Mouse (Mus musculus) olfactory bulb, adult 2 months (tissue): ENCODE measurements around the gene Zfp3.

Experiments used
- CTCF ChIP-seq: fragments of 200-500 bp; IDR thresholded peaks from 2 replicates; pipeline ENCODE4 v1.5.1; 2012; ENCODE audit warnings: low read depth, mild to moderate bottlenecking, low read length, moderate library complexity; ENCODE audit not compliant: insufficient read depth
- POLR2A ChIP-seq: fragments of 200-500 bp; IDR thresholded peaks from 2 replicates; pipeline ENCODE4 v1.6.1; 2012; ENCODE audit warnings: mild to moderate bottlenecking, low read depth, low read length, moderate library complexity; ENCODE audit not compliant: insufficient read depth

GRCm38 (mm10) chr11:70790426-70790825 is 26.4 kb downstream of the Zfp3 start:
- TF ChIP-seq POLR2A = no peak
- no peak for TF ChIP-seq CTCF
